Mouse (Mus musculus) liver, embryonic 16.5 days (tissue): ENCODE results near the gene Depdc1b. TPM values are rescaled to one million over a fixed set of nuclear protein-coding genes. Genes with fewer than 3 reads are reported as not detected.

Experiments used
- ATAC-seq: fragments of 200-750 bp; cut with Nextera tagmentation; 2 replicates; pipeline ENCODE4 v1.8.0; 2017; ENCODE audit warnings: low read depth, mild to moderate bottlenecking, moderate number of reproducible peaks, moderate library complexity
- H3K27ac ChIP-seq: fragments of 300-500 bp; sonication (generic); 2 replicates; pipeline ENCODE4 v1.5.1; 2014; ENCODE audit warnings: mild to moderate bottlenecking, low read length
- H3K27me3 ChIP-seq: fragments of 300-500 bp; sonication (generic); 2 replicates; pipeline ENCODE4 v1.6.1; 2014; ENCODE audit warnings: low read depth, low read length, mixed read lengths; ENCODE audit not compliant: control insufficient read depth, insufficient read depth
- H3K36me3 ChIP-seq: fragments of 300-500 bp; sonication (generic); 2 replicates; pipeline ENCODE4 v1.6.1; 2014; ENCODE audit warnings: mild to moderate bottlenecking; ENCODE audit not compliant: control insufficient read depth, insufficient read depth
- H3K4me1 ChIP-seq: fragments of 300-500 bp; sonication (generic); 2 replicates; pipeline ENCODE4 v1.6.1; 2014; ENCODE audit warnings: low read depth, low read length, mixed read lengths; ENCODE audit not compliant: control insufficient read depth
- H3K4me2 ChIP-seq: fragments of 300-500 bp; sonication (generic); 2 replicates; pipeline ENCODE4 v1.6.1; 2014; ENCODE audit warnings: low read depth, low read length, mixed read lengths
- H3K4me3 ChIP-seq: fragments of 300-500 bp; sonication (generic); 2 replicates; pipeline ENCODE4 v1.5.1; 2014; ENCODE audit warnings: low read depth, mild to moderate bottlenecking, low read length
- H3K9ac ChIP-seq: fragments of 300-500 bp; sonication (generic); 2 replicates; pipeline ENCODE4 v1.6.1; 2014; ENCODE audit warnings: low read depth, low read length
- H3K9me3 ChIP-seq: fragments of 300-500 bp; sonication (generic); replicated peaks from 2 replicates; pipeline ENCODE4 v1.6.1; 2016; ENCODE audit warnings: low read length; ENCODE audit not compliant: control insufficient read depth
- WGBS: fragments of 180-500 bp; shearing (Covaris S2); extraction: QIAGEN DNeasy Blood & Tissue Kit; methylation state at CpG from one replicate; pipeline ENCODE4 v1.1.7; 2014; ENCODE audit not compliant: insufficient replicate concordance; 5-methylcytosine and 5-hydroxymethylcytosine counted together
- polyA plus RNA-seq: library from polyadenylated mRNA; unstranded; fragments of >200 nt; fragmentation: Nextera tagmentation; extraction: Ambion mirVana; gene quantifications from 2 replicates; pipeline ENCODE4 v1.2.1, GENCODE M21; 2015

Gene Depdc1b
- polyA plus RNA-seq, 1 experiment from 2014 or later: 12.8 TPM

- H3K9ac ChIP-seq: no peak overlapping the region
- no peak overlapping the region for H3K27ac ChIP-seq
- H3K9me3 ChIP-seq: no peaks in the 10 kb centered on the region
- no peaks in the 10 kb centered on the region for H3K36me3 ChIP-seq
- 70% methylated on average over 6 of the region's 6 CpGs for WGBS
- no peaks in the 10 kb centered on the region for H3K27me3 ChIP-seq
- no peak for ATAC-seq
- no peaks in the 10 kb centered on the region for H3K4me1 ChIP-seq
- no peak overlapping the region for H3K4me2 ChIP-seq
- H3K4me3 ChIP-seq: no peak overlapping the region
These were observed 37.5 kb upstream of the Depdc1b start for GRCm38 (mm10) chr13:108278592-108278991.

GRCm38 (mm10) chr13:108284312-108284711, 31.8 kb upstream of the Depdc1b start:
- Histone ChIP-seq H3K36me3 (no peaks in the 10 kb centered on the region), H3K9ac (no peak overlapping the region), H3K4me2 (no peak overlapping the region), H3K9me3 (no peaks in the 10 kb centered on the region), H3K27me3 (no peaks in the 10 kb centered on the region), H3K27ac (no peak overlapping the region), H3K4me3 (no peak overlapping the region), H3K4me1 (no peaks in the 10 kb centered on the region)
- ATAC-seq: no peak
- WGBS: 67% methylated on average over 2 of the region's 2 CpGs

- WGBS: 14% methylated on average over 3 of the region's 3 CpGs
- H3K9me3 ChIP-seq: no peaks in the 10 kb centered on the region
- ATAC-seq: no peak
- no peaks in the 10 kb centered on the region for H3K36me3 ChIP-seq
- H3K27ac ChIP-seq: no peak overlapping the region
- H3K9ac ChIP-seq: no peak overlapping the region
- H3K4me3 ChIP-seq: no peak overlapping the region
- H3K4me2 ChIP-seq: no peak overlapping the region
- H3K27me3 ChIP-seq: no peaks in the 10 kb centered on the region
- H3K4me1 ChIP-seq: peaks cover 4% of the 10 kb centered on the region
These were observed 28.2 kb upstream of the Depdc1b start for GRCm38 (mm10) chr13:108287953-108288352.

- Histone ChIP-seq H3K4me1 (peaks cover 4% of the 10 kb centered on the region), H3K9ac (no peak overlapping the region), H3K4me3 (no peak overlapping the region), H3K27me3 (no peaks in the 10 kb centered on the region), H3K27ac (no peak overlapping the region), H3K9me3 (no peaks in the 10 kb centered on the region), H3K4me2 (no peak overlapping the region), H3K36me3 (no peaks in the 10 kb centered on the region)
- 48% methylated on average over 3 of the region's 3 CpGs for WGBS
- ATAC-seq: no peak
These were observed 26.7 kb upstream of the Depdc1b start for GRCm38 (mm10) chr13:108289436-108289835.

GRCm38 (mm10) chr13:108290314-108290713, 25.8 kb upstream of the Depdc1b start:
- H3K4me3 ChIP-seq: no peak overlapping the region
- peaks cover 4% of the 10 kb centered on the region for H3K4me1 ChIP-seq
- no peaks in the 10 kb centered on the region for H3K36me3 ChIP-seq
- no peak overlapping the region for H3K9ac ChIP-seq
- WGBS: 43% methylated on average over 4 of the region's 4 CpGs
- H3K4me2 ChIP-seq: no peak overlapping the region
- no peaks in the 10 kb centered on the region for H3K27me3 ChIP-seq
- no peak overlapping the region for H3K27ac ChIP-seq
- H3K9me3 ChIP-seq: no peaks in the 10 kb centered on the region
- no peak for ATAC-seq

GRCm38 (mm10) chr13:108297350-108298093, 18.6 kb upstream of the Depdc1b start:
- 3% methylated on average over 12 of the region's 12 CpGs for WGBS
- no peaks in the 10 kb centered on the region for H3K36me3 ChIP-seq
- peak overlapping the region; percentile 48 for H3K4me3 ChIP-seq
- peak; percentile 73 for ATAC-seq
- H3K9me3 ChIP-seq: no peaks in the 10 kb centered on the region
- H3K27me3 ChIP-seq: no peaks in the 10 kb centered on the region
- H3K4me2 ChIP-seq: peak overlapping the region; percentile 69
- peaks cover 10% of the 10 kb centered on the region for H3K4me1 ChIP-seq
- peak overlapping the region; percentile 19; the same call in 1 of the 2 replicates for H3K9ac ChIP-seq
- peak overlapping the region; percentile 68 for H3K27ac ChIP-seq

- peaks cover 10% of the 10 kb centered on the region for H3K4me1 ChIP-seq
- H3K36me3 ChIP-seq: no peaks in the 10 kb centered on the region
- H3K9me3 ChIP-seq: no peaks in the 10 kb centered on the region
- H3K4me3 ChIP-seq: no peak overlapping the region
- no peak overlapping the region for H3K4me2 ChIP-seq
- 23% methylated on average over 5 of the region's 5 CpGs for WGBS
- no peaks in the 10 kb centered on the region for H3K27me3 ChIP-seq
- ATAC-seq: no peak
- no peak overlapping the region for H3K27ac ChIP-seq
- no peak overlapping the region for H3K9ac ChIP-seq
These were observed 17.9 kb upstream of the Depdc1b start for GRCm38 (mm10) chr13:108298241-108298640.

GRCm38 (mm10) chr13:108300346-108300950, 15.7 kb upstream of the Depdc1b start:
- Histone ChIP-seq H3K4me1 (peaks cover 10% of the 10 kb centered on the region), H3K27ac (no peak overlapping the region), H3K9me3 (no peaks in the 10 kb centered on the region), H3K4me2 (no peak overlapping the region), H3K27me3 (no peaks in the 10 kb centered on the region), H3K9ac (no peak overlapping the region), H3K4me3 (no peak overlapping the region), H3K36me3 (no peaks in the 10 kb centered on the region)
- 14% methylated on average over 5 of the region's 5 CpGs for WGBS
- ATAC-seq: no peak

GRCm38 (mm10) chr13:108301411-108301810, 14.7 kb upstream of the Depdc1b start:
- no peak for ATAC-seq
- H3K4me1 ChIP-seq: peaks cover 10% of the 10 kb centered on the region
- H3K36me3 ChIP-seq: no peaks in the 10 kb centered on the region
- H3K9me3 ChIP-seq: no peaks in the 10 kb centered on the region
- H3K9ac ChIP-seq: no peak overlapping the region
- no peaks in the 10 kb centered on the region for H3K27me3 ChIP-seq
- no peak overlapping the region for H3K27ac ChIP-seq
- no peak overlapping the region for H3K4me3 ChIP-seq
- WGBS: 75% methylated on average over 7 of the region's 7 CpGs
- H3K4me2 ChIP-seq: no peak overlapping the region
